Mouse (Mus musculus): Measurements from ENCODE around the gene Slc22a30.
"Not testable (repeated sequence)": the region's sequence is repeated elsewhere in the genome, so short reads cannot be mapped to it uniquely, and the experiment has no call there.

The Slc22a30 gene

DNA sequence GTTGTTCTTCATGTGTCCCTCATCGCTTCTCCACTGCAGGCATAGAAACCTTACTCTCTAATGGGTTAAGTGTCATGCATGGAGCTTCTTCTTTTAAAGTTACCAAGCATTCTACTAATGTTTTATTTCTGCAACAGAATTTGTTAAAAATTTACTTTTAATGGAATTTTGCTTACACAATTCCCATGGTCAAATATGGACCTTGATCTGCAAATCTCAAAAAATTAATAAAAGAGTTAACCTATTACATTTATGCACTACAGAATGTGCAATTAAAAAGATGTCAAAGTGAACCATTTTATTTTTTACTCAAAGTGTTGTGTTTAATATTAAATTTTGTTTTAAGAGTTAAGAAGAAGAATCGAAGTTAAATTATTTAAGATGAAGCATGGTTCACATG is at the start of gene Slc22a30:
Gene Slc22a30 (minus strand): TSS at position 101 of the 400 bp plus-strand sequence.
- DNase-seq: not testable (repeated sequence)

DNA sequence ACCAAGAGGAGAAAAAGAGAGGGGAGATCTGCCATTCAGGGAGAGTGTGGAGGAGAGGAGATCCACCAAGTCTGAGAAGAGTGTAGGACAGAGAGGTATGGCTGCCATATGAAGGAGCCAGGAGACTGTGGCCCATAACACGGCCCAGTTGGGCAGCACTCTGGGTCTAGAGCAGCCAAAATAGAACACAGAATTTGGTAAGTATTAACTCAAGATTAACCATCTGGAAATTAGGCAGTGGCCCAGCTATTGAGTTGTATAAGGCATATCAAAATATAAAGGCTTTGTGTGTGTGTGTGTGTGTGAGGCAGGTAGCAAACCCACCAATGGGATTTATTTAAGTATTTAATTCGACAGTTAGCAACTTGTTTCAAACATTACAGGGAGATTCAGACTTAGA is 43.4 kb upstream of the Slc22a30 start:
- no peak for DNase-seq

DNA sequence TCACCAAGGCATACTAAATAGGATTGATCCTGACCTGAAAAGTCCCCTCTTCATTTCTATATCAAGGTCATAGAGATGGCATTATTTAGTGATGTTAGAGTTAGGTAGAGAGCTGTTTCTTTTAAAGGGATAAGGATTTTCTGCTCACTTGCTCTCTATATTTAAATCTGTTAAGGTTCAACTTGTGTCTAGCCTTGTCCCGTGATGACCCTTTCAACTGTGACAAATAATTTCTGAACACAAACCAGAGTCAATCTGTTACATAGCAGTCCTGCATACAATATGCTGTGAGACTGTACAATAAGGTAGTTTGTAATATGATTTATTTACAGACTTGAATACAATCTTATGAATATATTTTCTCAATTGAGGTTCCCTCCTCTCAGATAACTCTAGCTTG is 42.6 kb upstream of the Slc22a30 start:
- DNase-seq: no peak

DNA sequence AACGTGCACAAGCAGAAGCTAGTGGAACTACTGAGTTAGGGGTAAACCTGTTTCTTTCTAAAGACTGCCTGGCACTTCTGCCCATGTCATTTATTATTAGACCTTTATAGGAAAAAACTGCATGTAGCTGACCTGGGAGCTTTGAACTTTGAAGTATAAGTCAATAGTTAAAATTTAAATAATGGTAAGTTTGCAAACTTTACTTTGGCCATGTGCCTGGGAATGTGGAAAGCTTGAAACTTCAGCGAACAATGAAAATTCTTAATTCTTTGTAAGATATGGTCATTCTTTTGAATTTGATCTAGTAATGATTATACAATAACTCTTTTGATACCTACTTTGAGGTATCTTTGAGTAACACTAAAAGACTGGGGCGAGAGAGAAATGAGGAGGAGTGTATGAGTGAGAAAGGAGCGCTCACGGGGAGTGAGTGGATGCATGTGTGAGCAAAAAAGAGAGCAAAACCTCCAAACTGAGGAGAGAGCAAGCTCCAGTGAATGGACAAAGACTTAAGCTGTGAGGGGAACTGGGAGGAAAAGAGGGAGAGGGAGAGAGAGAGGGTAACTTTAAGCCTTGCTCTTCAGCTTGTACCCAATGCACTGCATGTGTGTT is 26.2 kb upstream of the Slc22a30 start:
- DNase-seq: no peak

DNA sequence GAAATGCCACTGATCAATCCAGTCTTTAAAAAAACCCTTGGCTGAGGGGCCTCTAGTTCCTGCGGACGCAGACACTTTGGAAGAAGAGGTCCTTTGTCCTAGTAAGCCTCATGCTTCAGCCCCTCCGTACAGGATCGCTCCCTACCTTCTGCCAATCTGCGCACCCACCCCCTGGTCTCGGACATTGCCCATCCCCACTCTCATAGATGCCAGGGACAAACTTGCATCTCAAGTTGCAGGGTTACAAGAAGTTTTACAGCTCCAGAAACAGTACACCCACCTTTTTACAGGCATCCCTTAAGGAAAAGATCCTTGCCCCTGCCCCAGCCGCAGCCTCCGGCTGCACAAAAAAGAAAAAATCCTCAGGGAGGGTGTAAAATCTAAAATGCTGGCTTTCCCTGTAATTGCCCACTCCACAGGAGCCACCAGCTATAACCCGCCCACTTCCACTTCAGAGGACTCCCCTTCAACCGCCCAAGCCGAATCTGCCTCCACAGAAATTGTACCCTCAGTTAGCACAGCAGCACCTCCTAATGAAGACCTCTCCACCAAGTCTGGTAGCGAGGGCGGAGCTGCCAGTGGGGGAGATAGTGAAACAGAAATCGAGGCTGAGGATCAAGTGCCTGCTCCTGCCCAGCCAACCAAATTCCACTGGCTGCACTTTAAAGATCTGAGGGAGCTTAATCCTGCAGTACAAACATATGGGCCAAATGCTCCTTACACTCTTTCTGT is 2.5 kb upstream of the Slc22a30 start:
- not testable (repeated sequence) for DNase-seq
